Comparison of ENCODE assay signal across 14 mouse cellular contexts in genomic region chr19:57877343-57877742, GRCm38 (mm10).
"Had no signal": no experiment of that assay in that cellular context is flagged by ENCODE, and none has a peak within 500 bp of the region (broad histone marks: within the 10 kb centered on the region; RNA-seq: fewer than 3 reads in every experiment).

No protein-coding gene starts in this region.

- H3K4me2 ChIP-seq: lung, embryonic 14.5 days; midbrain, embryonic 11.5 days; midbrain, embryonic 13.5 days; midbrain, embryonic 15.5 days; neural tube, embryonic 12.5 days; stomach, embryonic 15.5 days had no signal

- H3K9me3 ChIP-seq: midbrain, embryonic 13.5 days; midbrain, embryonic 15.5 days; neural tube, embryonic 12.5 days; stomach, embryonic 15.5 days had no signal

- H3K4me3 ChIP-seq: midbrain, embryonic 13.5 days; midbrain, embryonic 15.5 days; neural tube, embryonic 12.5 days; stomach, embryonic 15.5 days had no signal

- ATAC-seq: midbrain, embryonic 13.5 days; midbrain, embryonic 15.5 days had no signal

- DNase-seq: lung, adult 18-20 months; lung, embryonic 14.5 days; lung, postnatal 10 days; right cerebral cortex, postnatal 14 days; thymus, adult 2 months; thymus, postnatal 25 days; thymus, postnatal 4 days had no signal

- H3K36me3 ChIP-seq: midbrain, embryonic 13.5 days; midbrain, embryonic 15.5 days; neural tube, embryonic 12.5 days; stomach, embryonic 15.5 days had no signal

- H3K4me1 ChIP-seq: midbrain, embryonic 13.5 days; midbrain, embryonic 15.5 days; neural tube, embryonic 12.5 days; stomach, embryonic 15.5 days had no signal

- H3K27ac ChIP-seq: macrophage; midbrain, embryonic 15.5 days; neural tube, embryonic 12.5 days; stomach, embryonic 15.5 days; stomach, postnatal 0 days had no signal

- H3K27me3 ChIP-seq: midbrain, embryonic 13.5 days; neural tube, embryonic 12.5 days; stomach, embryonic 15.5 days had no signal

- H3K9ac ChIP-seq: lung, embryonic 14.5 days; midbrain, embryonic 13.5 days; midbrain, embryonic 15.5 days; neural tube, embryonic 12.5 days; stomach, embryonic 15.5 days had no signal
